Comparison of ENCODE assay signal across 19 mouse cellular contexts in genomic region chr3:108694321-108694720, GRCm38 (mm10). TPM values are rescaled to one million over a fixed set of nuclear protein-coding genes. Genes with fewer than 3 reads are reported as not detected.
DNase-seq lines count a peak whose midpoint lies in the region; ATAC-seq and TF ChIP-seq lines count a peak whose summit lies in the region.
"Had no signal": no experiment of that assay in that cellular context is flagged by ENCODE, and none has a peak within 500 bp of the region (broad histone marks: within the 10 kb centered on the region; RNA-seq: fewer than 3 reads in every experiment).

No protein-coding gene starts in this region.

- ATAC-seq in lung, embryonic 15.5 days (ENCODE audit: borderline replicate concordance, extremely low read depth, low FRiP score, low TSS enrichment): peak; percentile 81; the same call in 1 of the 2 replicates
- ATAC-seq in stomach, postnatal 0 days (ENCODE audit: low FRiP score, low TSS enrichment): peak; percentile 38; the same call in 1 of the 2 replicates
- ATAC-seq in kidney, embryonic 16.5 days (ENCODE audit: low FRiP score, low TSS enrichment): no peak
- ATAC-seq: forebrain, embryonic 13.5 days; hindbrain, postnatal 0 days; liver, postnatal 0 days had no signal

- TF ChIP-seq CTCF in stomach, postnatal 0 days (IDR thresholded peaks at IDR 0.05; ENCODE audit: low read depth): no peak

- DNase-seq in left cerebral cortex, postnatal 25 days (ENCODE audit: low spot score in 2 of 2): peak; percentile 25 to 58
- DNase-seq in left cerebral cortex, adult 11 months (ENCODE audit: low spot score): no peak
- peak; percentile 15 to 24 for DNase-seq in left cerebral cortex, postnatal 36 days (ENCODE audit: low spot score in 2 of 2)
- DNase-seq in stomach, postnatal 0 days (ENCODE audit: low spot score): no peak
- DNase-seq in hindbrain, embryonic 10.5 days (ENCODE audit: low spot score): no peak
- DNase-seq: cerebellum, postnatal 14 days; heart, postnatal 4 days; layer of hippocampus, postnatal 36 days; liver, postnatal 0 days; spleen, adult 18-20 months had no signal

- H3K4me3 ChIP-seq in lung, embryonic 15.5 days: no peak overlapping the region
- no peak overlapping the region for H3K4me3 ChIP-seq in stomach, postnatal 0 days (ENCODE audit: low read depth, low read length)
- no peak overlapping the region for H3K4me3 ChIP-seq in kidney, embryonic 16.5 days (ENCODE audit: low read length)
- H3K4me3 ChIP-seq in hindbrain, embryonic 10.5 days: no peak overlapping the region
- H3K4me3 ChIP-seq: forebrain, embryonic 13.5 days; midbrain, embryonic 10.5 days; neural tube, embryonic 13.5 days had no signal

- no peaks in the 10 kb centered on the region for H3K9me3 ChIP-seq in lung, embryonic 15.5 days
- H3K9me3 ChIP-seq in stomach, postnatal 0 days (ENCODE audit: control insufficient read depth, low read length): no peaks in the 10 kb centered on the region
- H3K9me3 ChIP-seq in kidney, embryonic 16.5 days (ENCODE audit: low read length): no peaks in the 10 kb centered on the region
- no peaks in the 10 kb centered on the region for H3K9me3 ChIP-seq in hindbrain, embryonic 10.5 days
- H3K9me3 ChIP-seq: forebrain, embryonic 13.5 days; G1E; midbrain, embryonic 10.5 days; neural tube, embryonic 13.5 days had no signal

- H3K36me3 ChIP-seq in lung, embryonic 15.5 days: peaks cover 39% of the 10 kb centered on the region
- H3K36me3 ChIP-seq in stomach, postnatal 0 days (ENCODE audit: control insufficient read depth, insufficient read depth, low read length): peaks cover 7% of the 10 kb centered on the region; the same call in 1 of the 2 replicates
- H3K36me3 ChIP-seq in kidney, embryonic 16.5 days (ENCODE audit: insufficient read depth, low read length): peaks cover 36% of the 10 kb centered on the region
- peaks cover 77% of the 10 kb centered on the region for H3K36me3 ChIP-seq in hindbrain, embryonic 10.5 days

- intact Hi-C loops in left cerebral cortex, postnatal 25 days (cut with DNase I): no loop called here
- intact Hi-C loops in left cerebral cortex, postnatal 36 days (cut with DNase I): no loop called here

- H3K4me1 ChIP-seq in lung, embryonic 15.5 days: no peaks in the 10 kb centered on the region
- no peaks in the 10 kb centered on the region for H3K4me1 ChIP-seq in stomach, postnatal 0 days (replicated peaks; ENCODE audit: control insufficient read depth, insufficient read depth)
- H3K4me1 ChIP-seq in kidney, embryonic 16.5 days (ENCODE audit: insufficient read depth, low read length): no peaks in the 10 kb centered on the region
- no peaks in the 10 kb centered on the region for H3K4me1 ChIP-seq in hindbrain, embryonic 10.5 days (replicated peaks)
- H3K4me1 ChIP-seq: forebrain, embryonic 13.5 days; midbrain, embryonic 10.5 days; neural tube, embryonic 13.5 days had no signal

- no peaks in the 10 kb centered on the region for H3K27me3 ChIP-seq in lung, embryonic 15.5 days
- no peaks in the 10 kb centered on the region for H3K27me3 ChIP-seq in stomach, postnatal 0 days (ENCODE audit: control insufficient read depth, insufficient read depth, low read length)
- no peaks in the 10 kb centered on the region for H3K27me3 ChIP-seq in kidney, embryonic 16.5 days (ENCODE audit: insufficient read depth, low read length)
- no peaks in the 10 kb centered on the region for H3K27me3 ChIP-seq in hindbrain, embryonic 10.5 days (ENCODE audit: insufficient read depth, poor library complexity, severe bottlenecking)
- H3K27me3 ChIP-seq: forebrain, embryonic 13.5 days; neural tube, embryonic 13.5 days had no signal

- no peak overlapping the region for H3K9ac ChIP-seq in lung, embryonic 15.5 days
- no peak overlapping the region for H3K9ac ChIP-seq in stomach, postnatal 0 days (ENCODE audit: low read length)
- H3K9ac ChIP-seq in kidney, embryonic 16.5 days (replicated peaks; ENCODE audit: low read length): no peak overlapping the region
- H3K9ac ChIP-seq: forebrain, embryonic 13.5 days; liver, postnatal 0 days; neural tube, embryonic 13.5 days had no signal

- TF ChIP-seq EP300 in stomach, postnatal 0 days (optimal IDR thresholded peaks at IDR 0.05): no peak

- no peak overlapping the region for H3K4me2 ChIP-seq in lung, embryonic 15.5 days
- H3K4me2 ChIP-seq in stomach, postnatal 0 days (replicated peaks; ENCODE audit: low read depth): no peak overlapping the region
- H3K4me2 ChIP-seq in kidney, embryonic 16.5 days (replicated peaks; ENCODE audit: low read depth, low read length): no peak overlapping the region
- H3K4me2 ChIP-seq: forebrain, embryonic 13.5 days; neural tube, embryonic 13.5 days had no signal

- 0 out of 2 replicates have a peak overlapping the region, but pooled peaks have one; percentile 19 for H3K27ac ChIP-seq in lung, embryonic 15.5 days
- H3K27ac ChIP-seq in stomach, postnatal 0 days (replicated peaks): no peak overlapping the region
- no peak overlapping the region for H3K27ac ChIP-seq in kidney, embryonic 16.5 days (ENCODE audit: low read length)
- H3K27ac ChIP-seq in hindbrain, embryonic 10.5 days: no peak overlapping the region
- H3K27ac ChIP-seq: forebrain, embryonic 13.5 days; hindbrain, postnatal 0 days; midbrain, embryonic 10.5 days; neural tube, embryonic 13.5 days had no signal

- 50% methylated on average over 9 of the region's 9 CpGs for WGBS in lung, embryonic 15.5 days
- 60% methylated on average over 9 of the region's 9 CpGs for WGBS in stomach, postnatal 0 days
- 88% methylated on average over 9 of the region's 9 CpGs for WGBS in kidney, embryonic 16.5 days
- WGBS in hindbrain, embryonic 10.5 days: 93% methylated on average over 9 of the region's 9 CpGs

RNA-seq across cellular contexts. Expression of gene Gpsm2, which starts 27.8 kb away (rescaled TPM):
- total RNA-seq in left cerebral cortex, postnatal 25 days (2021): 10 to 100 TPM; 15.5 to 16.0 TPM
- 10 to 100 TPM; 12.7 to 15.3 TPM for total RNA-seq in left cerebral cortex, postnatal 36 days (2021)
- 47.1 and 50.3 TPM in 2 replicates for polyA plus RNA-seq in lung, embryonic 15.5 days (2015; fragmentation: Nextera tagmentation; extraction: Ambion mirVana)
- polyA plus RNA-seq in stomach, postnatal 0 days (2015; fragmentation: Nextera tagmentation; extraction: Ambion mirVana): 31.1 and 32.0 TPM in 2 replicates
- 38.4 and 51.5 TPM in 2 replicates for polyA plus RNA-seq in kidney, embryonic 16.5 days (2015; fragmentation: Nextera tagmentation; extraction: Ambion mirVana)
- polyA plus RNA-seq in hindbrain, embryonic 10.5 days (2016; fragmentation: Nextera tagmentation; extraction: Ambion mirVana): 87.7 and 88.5 TPM in 2 replicates

RNA-seq across cellular contexts. Expression of gene Clcc1, which starts 40.6 kb away (rescaled TPM):
- total RNA-seq in left cerebral cortex, postnatal 25 days (2021): 10 to 100 TPM; 28.3 to 31.0 TPM
- total RNA-seq in left cerebral cortex, postnatal 36 days (2021): 10 to 100 TPM; 29.9 to 33.1 TPM
- 87.4 and 90.2 TPM in 2 replicates for polyA plus RNA-seq in lung, embryonic 15.5 days (2015; fragmentation: Nextera tagmentation; extraction: Ambion mirVana)
- polyA plus RNA-seq in stomach, postnatal 0 days (2015; fragmentation: Nextera tagmentation; extraction: Ambion mirVana): 53.8 and 60.9 TPM in 2 replicates
- 63.8 and 63.9 TPM in 2 replicates for polyA plus RNA-seq in kidney, embryonic 16.5 days (2015; fragmentation: Nextera tagmentation; extraction: Ambion mirVana)
- polyA plus RNA-seq in hindbrain, embryonic 10.5 days (2016; fragmentation: Nextera tagmentation; extraction: Ambion mirVana): 58.1 and 70.7 TPM in 2 replicates

RNA-seq across cellular contexts. Expression of gene Aknad1, which starts 45.1 kb away (rescaled TPM):
- not detected for total RNA-seq in left cerebral cortex, postnatal 25 days (2021)
- total RNA-seq in left cerebral cortex, postnatal 36 days (2021): not detected
- 0.09 TPM in 1 of 2 replicates, not detected in the other for polyA plus RNA-seq in lung, embryonic 15.5 days (2015; fragmentation: Nextera tagmentation; extraction: Ambion mirVana)
- polyA plus RNA-seq in stomach, postnatal 0 days (2015; fragmentation: Nextera tagmentation; extraction: Ambion mirVana): 0.30 and 0.85 TPM in 2 replicates
- 0.11 TPM in 1 of 2 replicates, not detected in the other for polyA plus RNA-seq in kidney, embryonic 16.5 days (2015; fragmentation: Nextera tagmentation; extraction: Ambion mirVana)
- 0.04 TPM in 1 of 2 replicates, not detected in the other for polyA plus RNA-seq in hindbrain, embryonic 10.5 days (2016; fragmentation: Nextera tagmentation; extraction: Ambion mirVana)
- total RNA-seq: hindbrain, postnatal 0 days had no signal
- polyA plus RNA-seq: forebrain, embryonic 13.5 days; G1E; heart, embryonic 14.5 days; hindbrain, postnatal 0 days; kidney, embryonic 14.5 days; midbrain, embryonic 10.5 days; neural tube, embryonic 13.5 days had no signal

Comparison
In these comparisons a context has a peak if more than half of its experiments do, and no peak if none do; other contexts are left out.
1. DNase-seq: peak in left cerebral cortex, postnatal 25 days (2 of 2) and left cerebral cortex, postnatal 36 days (2 of 2); none in left cerebral cortex, adult 11 months (single experiment), stomach, postnatal 0 days (single experiment) and hindbrain, embryonic 10.5 days (single experiment).